Mouse (Mus musculus) cerebellum, adult 8-10 months (tissue): ENCODE measurements around the gene Iqsec1.
A peak's percentile ranks its signal among the peaks of the same experiment; 100 is the strongest.

Source experiments
- DNase-seq: peaks from one replicate; pipeline ENCODE4 v3.0.0; 2022

The Iqsec1 gene

DNA sequence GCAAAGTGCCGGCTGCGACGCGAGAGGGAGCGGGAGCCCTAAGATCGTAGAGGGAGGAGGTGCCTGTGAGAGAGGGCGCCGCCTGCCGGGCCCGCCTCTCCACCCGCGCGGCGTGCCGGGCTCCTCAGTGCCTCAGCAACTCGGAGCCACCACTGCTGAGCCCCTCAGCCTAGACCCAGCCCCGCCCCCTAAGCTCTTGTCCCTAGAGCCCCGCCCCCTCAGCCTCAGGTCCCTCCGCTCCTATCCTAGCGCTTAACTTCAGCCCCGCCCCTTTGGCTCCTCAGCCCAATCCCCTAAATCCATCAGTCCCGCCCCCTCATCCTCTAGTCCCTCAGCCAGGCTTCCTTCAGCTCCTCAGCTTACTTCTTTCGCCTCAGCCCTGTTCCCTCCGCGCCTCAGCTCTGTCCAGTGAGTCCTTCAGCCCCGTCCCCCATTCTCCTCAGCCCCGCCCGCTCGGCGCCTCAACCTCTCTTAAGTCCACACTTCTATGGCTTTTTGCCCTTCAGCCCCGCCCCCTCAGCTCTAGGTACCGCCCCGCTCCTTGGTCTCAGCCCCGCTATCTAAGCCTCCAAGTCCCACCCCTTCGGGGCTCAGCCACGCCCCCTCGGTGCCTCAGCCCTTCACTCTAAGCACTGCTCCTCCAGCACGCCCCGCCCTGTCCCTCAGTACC, at the start of gene Iqsec1:
TSS of gene Iqsec1 (minus strand) at position 38 of the 670 bp plus-strand sequence.
- peak; percentile 33 for DNase-seq

DNA sequence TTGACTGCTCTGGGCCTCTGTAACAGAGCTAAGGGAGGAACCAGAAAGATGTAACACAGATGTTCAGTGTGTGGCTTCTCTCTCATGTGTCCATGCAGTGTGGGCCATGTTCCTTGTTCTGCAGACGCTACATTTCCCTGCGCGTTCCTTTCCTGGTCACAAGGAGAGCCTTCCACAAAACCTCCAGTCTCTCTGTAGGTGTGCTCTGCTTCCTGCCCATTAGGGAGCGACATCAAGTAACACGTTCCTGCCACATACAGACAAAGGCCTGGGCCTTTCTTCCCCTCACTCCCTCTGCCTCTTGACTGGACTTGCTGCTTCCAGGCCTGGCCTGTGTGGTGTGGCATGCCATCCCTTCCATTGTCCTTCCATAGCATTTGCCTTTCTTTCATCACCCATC, 39.8 kb upstream of the Iqsec1 start:
- no peak for DNase-seq

DNA sequence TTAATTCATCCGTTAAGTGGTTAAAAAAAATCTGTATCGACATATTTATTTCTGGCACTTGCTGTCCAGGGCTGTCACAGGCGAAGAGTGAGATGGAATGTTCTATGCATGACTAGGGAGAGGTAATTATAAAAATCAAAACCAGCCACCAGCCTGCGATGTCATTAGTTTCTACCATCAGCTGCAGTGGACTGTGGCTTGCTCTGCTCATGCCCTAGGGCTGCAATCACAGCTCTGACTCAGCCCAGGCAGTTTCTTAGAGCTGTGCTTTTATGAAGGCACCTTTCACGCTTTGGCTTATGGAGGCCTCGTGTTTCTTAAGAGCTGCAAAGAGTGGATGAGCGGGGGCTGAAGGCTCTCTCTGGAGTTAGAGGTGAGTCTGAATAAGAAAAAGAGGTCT, 32.3 kb upstream of the Iqsec1 start:
- no peak for DNase-seq

DNA sequence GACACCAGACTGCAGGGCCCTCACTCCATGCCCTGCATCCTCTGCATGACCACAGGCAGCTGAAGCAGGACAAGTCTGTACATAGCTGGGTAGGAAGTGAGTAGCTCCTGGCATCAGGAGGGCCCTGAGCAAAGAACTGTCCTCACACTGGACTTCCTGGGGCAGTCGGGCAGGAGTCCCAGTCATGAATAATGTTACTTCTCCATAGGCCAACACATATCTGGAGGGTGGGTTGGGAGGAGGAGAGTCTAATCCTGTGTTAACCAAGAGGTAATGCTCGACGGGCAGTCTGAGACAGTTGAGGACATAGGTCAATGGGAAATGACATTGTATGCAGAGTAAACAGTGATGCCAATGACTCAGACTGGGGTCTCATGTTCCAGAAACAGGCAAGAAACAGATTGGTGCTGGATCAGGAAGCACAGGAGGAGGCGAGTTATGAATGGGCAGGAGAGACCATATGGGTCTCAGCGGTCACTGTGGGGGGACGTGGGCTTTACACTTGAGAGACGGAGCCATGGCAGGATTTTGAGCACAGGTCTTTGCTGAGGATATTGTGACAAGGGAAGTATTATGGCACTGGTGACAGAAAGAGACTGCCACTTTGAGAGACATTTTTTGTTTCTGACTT, 28.2 kb upstream of the Iqsec1 start:
- DNase-seq: no peak

DNA sequence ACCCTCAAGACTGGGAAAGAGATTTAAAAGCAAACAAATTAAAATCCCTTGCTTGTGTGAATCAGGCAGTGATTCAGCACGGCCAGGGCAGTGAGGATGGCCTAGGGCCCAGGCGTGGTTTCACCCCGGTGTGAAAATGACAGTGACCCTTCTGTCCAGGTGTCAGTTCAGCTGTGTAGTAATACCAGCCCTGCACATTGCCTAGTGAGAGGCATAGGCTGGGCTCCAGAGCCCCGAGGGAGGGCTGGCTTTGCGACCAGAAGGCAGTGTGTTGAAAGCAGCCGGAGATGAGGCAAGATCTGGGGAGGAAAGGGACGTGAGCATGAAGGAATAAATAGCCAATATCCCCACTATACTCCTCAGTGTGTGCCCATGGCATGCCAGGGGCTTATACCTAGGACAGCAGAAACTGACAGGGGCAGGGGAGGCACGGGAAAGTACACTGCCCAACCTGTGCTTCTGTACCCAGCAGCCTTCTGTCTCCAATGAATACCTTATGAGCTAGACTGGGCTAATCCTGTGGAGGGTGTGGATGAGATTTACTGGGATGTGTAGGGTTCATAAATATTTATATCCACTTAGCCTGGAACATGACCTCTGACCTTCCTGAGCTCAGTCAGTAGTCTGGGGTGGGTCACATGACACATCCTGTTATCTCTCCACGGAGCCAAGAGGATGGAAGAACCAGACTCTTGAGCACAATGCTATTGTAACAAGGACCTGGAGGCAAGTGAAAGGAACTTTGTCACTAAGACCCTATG, 25.9 kb upstream of the Iqsec1 start:
- no peak for DNase-seq

DNA sequence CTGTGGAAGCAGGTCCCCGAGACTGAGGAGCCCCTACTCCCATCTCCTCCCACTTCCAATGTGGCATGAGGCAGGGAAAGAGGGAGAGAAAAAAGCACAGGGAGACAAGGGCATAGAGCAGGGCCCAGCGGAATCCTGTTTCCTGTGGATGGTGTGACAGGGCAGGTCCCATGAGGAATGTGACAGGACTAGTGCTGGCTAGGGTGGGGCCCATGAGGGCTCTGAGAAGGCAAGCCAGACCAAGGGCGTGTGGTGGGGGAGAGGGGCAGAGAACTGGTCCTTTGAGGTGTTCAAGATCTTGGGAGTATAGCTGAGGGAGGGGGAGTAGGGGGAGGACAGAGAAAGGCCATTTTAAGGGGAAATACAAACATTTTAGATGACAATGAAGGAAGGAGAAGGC, 24.0 kb upstream of the Iqsec1 start:
- DNase-seq: no peak

- DNase-seq: no peak
These were observed 23.1 kb upstream of the Iqsec1 start for GRCm38 (mm10) chr6:91011568-91011967.

- DNase-seq: no peak
These were observed 19.9 kb upstream of the Iqsec1 start for GRCm38 (mm10) chr6:91008284-91008830.

DNA sequence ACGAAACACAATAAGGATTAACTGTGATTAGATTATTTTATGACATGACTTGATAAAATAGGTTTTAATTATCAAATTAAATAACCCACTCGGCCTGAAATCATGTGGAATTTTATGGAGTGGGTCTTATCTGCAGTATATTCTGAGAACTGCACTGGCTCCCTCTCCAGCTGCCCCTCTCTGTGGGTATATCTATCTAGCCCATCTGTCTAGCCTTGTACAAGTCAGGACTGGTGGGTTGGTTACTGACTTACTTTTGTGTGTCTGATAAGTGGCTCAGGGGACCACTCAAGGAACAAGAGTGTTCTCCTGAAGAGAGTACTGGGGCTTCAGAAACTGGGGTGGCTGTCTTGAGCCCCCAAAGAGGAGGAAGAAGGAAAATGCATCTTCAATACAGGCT, 18.7 kb upstream of the Iqsec1 start:
- DNase-seq: no peak

- DNase-seq: no peak
These were observed 15.7 kb upstream of the Iqsec1 start for GRCm38 (mm10) chr6:91004157-91004556.

- no peak for DNase-seq
These were observed 15.0 kb upstream of the Iqsec1 start for GRCm38 (mm10) chr6:91003310-91003995.

- no peak for DNase-seq
These were observed 13.1 kb upstream of the Iqsec1 start for GRCm38 (mm10) chr6:91001566-91001965.

DNA sequence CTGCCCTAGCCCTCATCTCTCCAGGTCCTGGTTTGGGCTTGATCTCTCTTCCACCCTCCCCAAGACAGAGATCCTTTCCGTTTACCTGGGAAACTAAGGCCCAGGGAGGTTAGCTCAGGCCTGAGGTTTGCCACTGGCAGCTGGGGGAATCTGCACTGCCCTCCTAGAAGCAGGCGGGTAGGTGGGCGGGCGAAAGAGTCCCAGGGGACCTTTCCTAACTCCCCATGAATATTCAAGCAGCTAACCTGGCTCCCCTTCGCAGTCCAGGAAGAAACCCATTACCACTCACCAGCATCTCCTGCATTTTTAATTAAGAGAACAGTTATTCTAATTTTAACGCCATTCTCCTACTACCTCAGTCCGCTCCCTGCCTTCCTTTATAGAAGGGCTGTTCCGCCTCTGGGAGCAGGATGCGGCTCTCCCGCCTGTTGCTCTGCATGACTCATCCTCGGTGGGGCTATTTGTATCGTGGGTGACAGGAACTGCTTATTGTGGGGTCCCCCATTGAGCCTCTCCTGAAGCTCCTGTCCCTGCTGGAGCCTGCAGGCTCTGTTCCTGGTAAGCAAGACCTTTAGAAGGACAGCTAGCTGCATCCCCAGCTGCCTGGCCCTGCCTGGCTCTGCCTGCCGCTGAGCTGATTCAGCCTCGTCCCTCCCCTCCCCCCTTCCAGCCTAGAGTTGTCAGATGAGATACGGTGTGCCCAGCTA, 12.5 kb upstream of the Iqsec1 start:
- DNase-seq: no peak

GRCm38 (mm10) chr6:90999176-90999575, 10.7 kb upstream of the Iqsec1 start:
- DNase-seq: no peak

- DNase-seq: no peak
These were observed 8.5 kb upstream of the Iqsec1 start for GRCm38 (mm10) chr6:90997025-90997424.

GRCm38 (mm10) chr6:90996181-90996580, 7.7 kb upstream of the Iqsec1 start:
- DNase-seq: no peak

- DNase-seq: no peak
These were observed 223 bp downstream of the Iqsec1 start for GRCm38 (mm10) chr6:90988299-90988625.

- peak; percentile 12 for DNase-seq
These were observed 755 bp downstream of the Iqsec1 start for GRCm38 (mm10) chr6:90987561-90988298.

DNA sequence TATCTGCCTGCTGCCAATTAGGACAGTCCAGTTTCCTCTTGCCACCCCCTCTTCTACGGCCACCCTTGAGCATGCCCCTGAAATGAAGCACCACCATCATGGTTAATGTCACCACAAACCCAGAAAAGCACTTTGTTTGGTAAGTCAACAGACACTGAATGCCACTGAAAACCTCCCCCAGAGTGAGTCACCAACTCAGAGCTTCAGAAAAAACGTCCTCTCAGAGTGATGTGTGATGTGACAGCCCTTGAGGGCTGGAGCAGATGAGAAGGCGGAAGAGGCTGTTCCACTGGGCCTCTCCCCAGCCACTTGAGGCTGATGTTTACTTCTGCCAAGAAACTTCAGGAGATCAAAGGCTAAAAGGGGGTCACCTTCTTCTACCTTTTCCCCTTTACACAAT, 4.4 kb downstream of the Iqsec1 start:
- no peak for DNase-seq

- no peak for DNase-seq
These were observed 14.2 kb downstream of the Iqsec1 start for GRCm38 (mm10) chr6:90974279-90974678.

DNA sequence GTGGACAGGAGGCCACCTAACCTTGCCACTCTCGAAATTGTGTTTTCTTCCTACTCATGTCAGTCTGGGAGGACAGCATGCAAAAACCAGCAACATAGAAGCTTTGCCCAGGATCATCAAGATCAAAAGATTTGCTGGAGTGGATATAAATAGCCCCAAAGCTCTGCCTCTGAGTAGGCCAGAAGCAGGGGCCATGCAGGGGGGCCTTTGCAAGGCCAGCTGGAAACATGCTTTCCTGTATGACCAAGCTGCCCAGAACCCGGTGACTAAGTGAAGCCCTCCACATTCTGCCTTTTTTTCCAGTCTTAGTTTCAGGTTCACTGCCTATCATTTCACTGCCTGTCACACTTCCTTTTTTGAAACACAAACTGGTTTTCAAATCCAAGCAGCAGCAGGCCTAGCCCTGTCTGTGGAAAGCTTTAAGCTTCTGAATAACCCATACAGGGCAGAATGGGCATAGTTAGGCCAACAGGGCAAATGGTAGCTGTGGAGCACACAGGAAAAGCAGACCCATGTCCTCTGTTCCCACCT, 19.1 kb downstream of the Iqsec1 start:
- DNase-seq: no peak

DNA sequence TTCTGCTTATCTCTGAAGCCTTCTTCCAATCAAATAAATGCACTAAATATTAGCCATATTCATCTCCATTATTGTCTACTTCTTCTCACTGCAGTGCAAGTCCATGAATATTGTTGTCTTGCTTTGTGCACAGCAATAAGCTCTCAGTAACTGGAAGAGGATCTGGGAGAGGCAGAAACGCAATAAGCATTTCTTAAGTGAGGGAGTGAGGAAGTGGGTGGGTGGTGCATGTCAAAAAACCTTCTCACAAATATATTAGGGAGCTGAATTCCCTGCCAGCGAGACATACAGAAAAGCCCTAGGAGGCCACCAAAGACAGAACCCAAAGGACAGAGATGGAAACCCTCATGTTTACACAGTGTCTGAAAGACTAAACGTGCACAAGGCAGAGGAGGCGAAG, 35.1 kb downstream of the Iqsec1 start:
- DNase-seq: no peak
